Mouse (Mus musculus) ES-E14 (cell line): ENCODE results near the gene Best2.

ENCODE experiments used
- CHD2 ChIP-seq: IDR thresholded peaks from 2 replicates; pipeline ENCODE4 v1.6.1; 2014; ENCODE audit warnings: mild to moderate bottlenecking, low read depth, low read length, inconsistent platforms
- HCFC1 ChIP-seq: IDR thresholded peaks from 2 replicates; pipeline ENCODE4 v1.6.1; 2012; ENCODE audit warnings: low read length, inconsistent platforms, borderline replicate concordance; ENCODE audit not compliant: insufficient read depth
- ZC3H11A ChIP-seq: IDR thresholded peaks from 2 replicates; pipeline ENCODE4 v1.6.1; 2012; ENCODE audit warnings: low read depth, mild to moderate bottlenecking, inconsistent platforms, low read length, borderline replicate concordance

DNA sequence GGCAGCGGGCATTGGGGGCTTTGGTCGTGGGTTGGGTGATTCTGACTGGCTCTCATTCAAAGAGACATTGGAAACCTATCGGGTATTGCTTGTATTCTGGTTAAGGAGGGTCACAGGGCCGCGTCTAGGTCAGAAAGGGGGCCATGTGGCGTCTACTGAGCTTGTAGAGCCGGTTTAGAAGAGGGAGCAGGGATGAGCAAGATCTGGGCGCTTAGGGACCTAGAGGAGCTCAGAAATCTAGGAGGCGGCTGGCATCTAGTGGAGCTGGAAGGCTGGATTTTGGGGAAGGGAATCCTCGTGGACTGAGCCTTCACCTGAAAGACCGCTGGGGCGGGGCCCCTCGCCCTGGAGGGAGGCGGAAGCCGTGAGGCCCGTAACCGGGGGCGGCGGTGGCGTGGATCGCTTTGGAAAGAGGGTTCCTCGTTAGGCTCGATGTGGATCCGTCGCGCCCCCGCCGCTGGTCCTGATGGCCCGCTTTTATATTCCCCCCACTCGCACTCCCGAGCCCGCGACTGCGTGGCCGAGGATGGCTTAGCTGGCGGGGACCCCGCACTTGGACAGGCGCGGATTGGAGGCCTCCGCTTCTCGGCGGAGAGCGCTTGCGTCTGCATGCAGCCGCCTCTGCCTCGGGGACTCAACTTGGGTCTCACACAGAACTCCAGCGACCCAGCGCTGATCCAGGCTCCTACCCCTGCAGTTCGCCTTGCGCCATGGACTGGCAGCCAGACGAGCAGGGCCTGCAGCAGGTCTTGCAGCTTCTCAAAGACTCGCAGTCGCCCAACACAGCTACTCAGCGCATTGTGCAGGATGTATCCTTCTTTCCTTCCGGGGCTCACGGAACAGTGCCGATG, 23.6 kb upstream of the Best2 start:
- TF ChIP-seq CHD2: no peak
- no peak for TF ChIP-seq ZC3H11A
- TF ChIP-seq HCFC1: no peak
